35 mouse cellular contexts compared by ENCODE assay signal in the genomic region with DNA sequence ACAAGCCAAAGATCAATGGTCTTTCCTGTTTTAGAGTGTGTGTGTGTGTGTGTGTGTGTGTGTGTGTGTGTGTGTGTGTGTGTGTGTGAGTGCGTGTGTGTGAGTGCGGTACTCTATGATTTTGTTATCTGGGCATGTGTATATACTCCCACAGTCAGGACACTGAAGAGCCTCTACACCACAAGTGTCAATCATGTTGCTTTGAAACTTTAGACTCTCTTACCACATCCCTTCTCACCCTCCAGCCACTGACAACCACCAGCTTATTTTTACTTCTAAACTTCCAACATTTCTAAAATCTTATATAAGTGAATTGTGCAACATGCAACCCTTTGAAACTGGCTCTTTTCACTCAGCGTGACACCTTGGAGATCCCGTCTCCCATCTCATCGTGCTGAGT.
"Had no signal": no experiment of that assay in that cellular context is flagged by ENCODE, and none has a peak within 500 bp of the region (broad histone marks: within the 10 kb centered on the region; RNA-seq: fewer than 3 reads in every experiment).

No protein-coding gene starts in this region.

- H3K27me3 ChIP-seq: heart, embryonic 12.5 days; heart, embryonic 13.5 days; heart, embryonic 15.5 days; hindbrain, embryonic 12.5 days; hindbrain, embryonic 13.5 days; hindbrain, embryonic 15.5 days; intestine, embryonic 15.5 days; kidney, embryonic 15.5 days had no signal

- ATAC-seq: hindbrain, embryonic 16.5 days; hindbrain, postnatal 0 days; inflammation-experienced regulatory T-cells, adult 6 months; intestine, embryonic 15.5 days; intestine, embryonic 16.5 days; intestine, postnatal 0 days had no signal

- H3K4me3 ChIP-seq: heart, embryonic 10.5 days; heart, embryonic 12.5 days; heart, embryonic 13.5 days; heart, embryonic 15.5 days; hindbrain, embryonic 10.5 days; hindbrain, embryonic 12.5 days; hindbrain, embryonic 13.5 days; hindbrain, embryonic 15.5 days; intestine, embryonic 15.5 days; kidney, embryonic 15.5 days; layer of hippocampus, adult 2 months; left cerebral cortex, adult 2 months had no signal

- H3K36me3 ChIP-seq: heart, embryonic 10.5 days; heart, embryonic 12.5 days; heart, embryonic 13.5 days; heart, embryonic 15.5 days; hindbrain, embryonic 10.5 days; hindbrain, embryonic 12.5 days; hindbrain, embryonic 13.5 days; hindbrain, embryonic 15.5 days; intestine, embryonic 15.5 days; kidney, embryonic 15.5 days had no signal

- DNase-seq: heart, postnatal 10 days; heart, postnatal 14 days; heart, postnatal 36 days; heart, postnatal 4 days; kidney, adult 11 months; kidney, adult 18-20 months; kidney, adult 2 months; kidney, adult 8-10 months; kidney, adult 9 months; kidney, postnatal 10 days; kidney, postnatal 14 days; kidney, postnatal 25 days; kidney, postnatal 36 days; kidney, postnatal 4 days; layer of hippocampus, adult 9-11 months; layer of hippocampus, postnatal 36 days had no signal

- H3K4me2 ChIP-seq: heart, embryonic 11.5 days; heart, embryonic 12.5 days; heart, embryonic 13.5 days; heart, embryonic 15.5 days; hindbrain, embryonic 12.5 days; hindbrain, embryonic 13.5 days; hindbrain, embryonic 14.5 days; hindbrain, embryonic 15.5 days; intestine, embryonic 15.5 days; kidney, embryonic 15.5 days had no signal
